Mouse (Mus musculus) activated CD4-positive, CD25-positive, alpha-beta regulatory T cell (primary cell): ENCODE data around the gene Icam2. TPM values are rescaled to one million over a fixed set of nuclear protein-coding genes. Genes with fewer than 3 reads are reported as not detected.

Source experiments
- polyA plus RNA-seq, 2 experiments: library from polyadenylated mRNA; unstranded; fragments of 100-300 nt; shearing (Covaris generic); gene quantifications; one replicate each; pipeline ENCODE4 v1.2.1; 2017

Icam2 gene
- polyA plus RNA-seq, result 10 to 100 TPM; 76.8 to 99.6 TPM

DNA sequence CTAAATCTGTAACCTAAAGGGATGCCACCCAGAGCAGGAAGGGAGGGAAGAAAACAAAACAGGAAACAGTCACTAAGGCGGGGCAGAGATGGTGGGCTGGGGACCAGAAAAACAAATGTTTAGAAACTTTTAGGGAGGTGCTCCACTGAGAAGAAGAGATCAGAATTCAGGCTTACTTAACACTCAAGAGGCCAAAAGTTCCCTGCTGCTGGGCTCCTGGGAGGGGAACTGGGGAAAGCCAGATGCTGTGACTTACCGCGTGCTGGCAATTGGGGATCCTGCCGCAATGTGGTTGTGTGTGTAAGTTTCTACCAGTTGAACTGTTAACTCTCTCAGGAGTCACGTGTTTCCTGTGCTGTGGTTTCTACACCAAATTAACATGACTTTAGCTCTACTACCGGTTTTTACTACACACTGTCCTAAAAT lies at the start of gene Icam2:
Gene Icam2 (minus strand): TSS at position 285 of the 426 bp plus-strand sequence.

DNA sequence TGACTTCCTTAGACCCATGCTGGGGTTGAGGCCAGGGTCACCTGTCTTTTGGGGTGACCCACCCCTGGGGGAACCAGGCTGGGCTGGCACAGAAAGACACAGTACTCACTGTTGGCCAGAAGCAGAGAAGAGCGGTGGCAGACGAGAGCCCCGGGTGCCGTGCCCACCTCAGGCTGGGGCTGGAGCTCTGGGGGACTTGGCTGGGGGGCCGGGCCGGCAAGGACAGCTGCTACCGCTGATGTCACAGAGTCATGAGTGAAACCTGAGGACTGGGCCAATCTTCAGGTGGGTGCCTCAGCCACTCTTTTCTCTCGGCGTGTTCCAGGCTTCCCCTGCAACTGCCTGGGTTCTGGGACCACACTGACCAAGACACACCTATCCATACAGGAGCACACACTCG lies 22.5 kb downstream of the Icam2 start, which contains the start of gene Prr29:
Gene Prr29 (plus strand): TSS at position 107 of the 400 bp plus-strand sequence.

DNA sequence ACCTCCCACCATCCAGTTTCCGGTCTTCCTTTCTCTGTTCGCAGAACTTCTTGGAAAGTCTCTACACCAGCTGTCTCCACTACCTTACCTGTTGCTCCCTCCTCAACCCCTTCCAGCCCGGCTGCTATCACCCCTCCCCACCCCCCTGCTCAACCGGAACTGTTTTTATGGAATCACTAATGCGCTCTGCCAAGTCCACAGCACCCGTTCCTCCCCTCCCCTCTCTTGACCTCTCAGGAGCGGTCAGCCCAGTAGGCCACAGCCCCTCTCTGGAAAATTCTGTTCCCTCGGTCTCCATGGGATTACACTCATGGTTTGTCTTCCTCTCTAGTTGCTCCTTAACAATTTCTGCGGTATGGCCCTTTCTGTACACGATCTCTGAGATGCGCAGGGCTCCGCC lies 34.7 kb downstream of the Icam2 start, which contains the start of gene Scn4a:
Gene Scn4a (minus strand): TSS at position 101 of the 400 bp plus-strand sequence.

Other genes with a start within 250 kb of the Icam2 start
- 1 to 10 TPM; 1.3 to 2.4 TPM for gene Gm10840, start 227.2 kb downstream of the Icam2 start, polyA plus RNA-seq
- 1,000 to 10,000 TPM; 1,468 to 2,043 TPM for gene Limd2, start 227.2 kb downstream of the Icam2 start, polyA plus RNA-seq
- gene Strada, start 185.9 kb downstream of the Icam2 start, polyA plus RNA-seq, result 10 to 100 TPM; 25.7 to 29.6 TPM
- gene Ccdc47, start 171.7 kb downstream of the Icam2 start, polyA plus RNA-seq, result 10 to 100 TPM; 92.0 to 94.0 TPM
- 10 to 100 TPM; 68.5 to 81.4 TPM for gene Ddx42, start 171.1 kb downstream of the Icam2 start, polyA plus RNA-seq
- gene Ftsj3, start 132.0 kb downstream of the Icam2 start, polyA plus RNA-seq, result 10 to 100 TPM; 41.8 to 72.1 TPM
- gene Psmc5, start 131.9 kb downstream of the Icam2 start, polyA plus RNA-seq, result 100 to 1,000 TPM; 169 to 199 TPM
- gene Smarcd2, start 115.1 kb downstream of the Icam2 start, polyA plus RNA-seq, result 100 to 1,000 TPM; 132 to 161 TPM
- under 1 TPM; 0.05 to 0.17 TPM for gene Tcam1, start 111.4 kb downstream of the Icam2 start, polyA plus RNA-seq
- gene Gh, start 86.2 kb downstream of the Icam2 start, polyA plus RNA-seq, result not detected
- gene Cd79b, start 73.3 kb downstream of the Icam2 start, polyA plus RNA-seq, result 10 to 100 TPM; 32.3 to 47.4 TPM
- gene Scn4a, start 34.8 kb downstream of the Icam2 start, polyA plus RNA-seq, result under 1 TPM; 0.06 to 0.17 TPM
- gene Prr29, start 22.6 kb downstream of the Icam2 start, polyA plus RNA-seq, result under 1 TPM; 0.27 to 0.42 TPM
- gene Ern1, start 99.8 kb upstream of the Icam2 start, polyA plus RNA-seq, result 10 to 100 TPM in 1 of 2 experiments, 1 to 10 TPM in 1; 3.5 to 10.2 TPM
- gene Tex2, start 225.3 kb upstream of the Icam2 start, polyA plus RNA-seq, result 10 to 100 TPM; 17.6 to 28.6 TPM